Mouse (Mus musculus): ENCODE data around the gene Gm20683.

DNA sequence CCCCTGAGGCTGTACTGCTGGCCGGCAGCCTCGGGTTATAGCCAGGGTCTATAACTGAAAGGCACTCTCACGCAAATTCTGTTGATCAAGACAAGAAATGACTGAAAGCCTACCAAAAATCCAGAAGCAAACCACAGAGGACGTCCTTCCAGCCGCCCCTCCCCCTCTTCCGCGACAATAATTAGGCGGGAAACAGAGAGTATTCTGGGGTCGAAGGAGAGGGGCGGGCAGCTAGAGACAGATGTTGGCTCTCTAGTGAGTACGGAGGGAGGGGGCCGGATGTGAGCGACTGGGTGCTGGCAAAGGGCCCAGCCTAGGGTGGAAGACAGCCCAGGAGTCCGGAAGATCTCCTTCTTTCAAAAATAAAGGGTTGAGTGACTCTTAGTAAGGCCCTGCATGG is 48.9 kb downstream of the Gm20683 start, which contains the start of gene Fam173a:
- TF ChIP-seq POLR2A (IDR thresholded peaks at IDR 0.05; ENCODE audit: insufficient read depth, low read depth, low read length) (no peak), CTCF (IDR thresholded peaks at IDR 0.05; ENCODE audit: insufficient read depth, low read depth, low read length) (no peak)
